Mouse (Mus musculus) limb, embryonic 14.5 days (tissue): ENCODE data around the gene Rmi1. TPM values are rescaled to one million over a fixed set of nuclear protein-coding genes. Genes with fewer than 3 reads are reported as not detected.

Experiments
- ATAC-seq: fragments of 200-750 bp; cut with Nextera tagmentation; 2 replicates; pipeline ENCODE4 v1.8.0; 2017; ENCODE audit warnings: low read depth, moderate number of reproducible peaks, moderate TSS enrichment; ENCODE audit not compliant: low FRiP score
- DNase-seq: peaks from one replicate; pipeline ENCODE4 v3.0.0-alpha.2; 2015; ENCODE audit warnings: low spot score
- H3K27ac ChIP-seq: fragments of 300-500 bp; sonication (generic); replicated peaks from 2 replicates; pipeline ENCODE4 v1.5.1; 2014; ENCODE audit warnings: low read depth, mild to moderate bottlenecking, low read length, moderate library complexity, mixed read lengths
- H3K27me3 ChIP-seq: fragments of 300-500 bp; sonication (generic); 2 replicates; pipeline ENCODE4 v1.6.1; 2014; ENCODE audit warnings: low read length, mixed read lengths; ENCODE audit not compliant: control insufficient read depth, insufficient read depth
- H3K36me3 ChIP-seq: fragments of 300-500 bp; sonication (generic); 2 replicates; pipeline ENCODE4 v1.6.1; 2014; ENCODE audit warnings: mild to moderate bottlenecking, low read length, moderate library complexity, mixed read lengths; ENCODE audit not compliant: control insufficient read depth, insufficient read depth
- H3K4me1 ChIP-seq: fragments of 300-500 bp; sonication (generic); 2 replicates; pipeline ENCODE4 v1.6.1; 2014; ENCODE audit warnings: antibody characterized with exemption, low read length, mixed read lengths; ENCODE audit not compliant: control insufficient read depth, insufficient read depth
- H3K4me2 ChIP-seq: fragments of 300-500 bp; sonication (generic); replicated peaks from 2 replicates; pipeline ENCODE4 v1.6.1; 2014; ENCODE audit warnings: low read depth, mild to moderate bottlenecking, low read length, moderate library complexity; ENCODE audit not compliant: severe bottlenecking
- H3K4me3 ChIP-seq: fragments of 300-500 bp; sonication (generic); replicated peaks from 2 replicates; pipeline ENCODE4 v1.5.1; 2014; ENCODE audit warnings: low read length
- H3K9ac ChIP-seq: fragments of 300-500 bp; sonication (generic); 2 replicates; pipeline ENCODE4 v1.6.1; 2014; ENCODE audit warnings: mild to moderate bottlenecking, low read depth, low read length, moderate library complexity; ENCODE audit not compliant: severe bottlenecking
- H3K9me3 ChIP-seq: fragments of 300-500 bp; sonication (generic); 2 replicates; pipeline ENCODE4 v1.6.1; 2016; ENCODE audit warnings: low read length; ENCODE audit not compliant: control insufficient read depth
- POLR2A ChIP-seq: fragments of 200-500 bp; IDR thresholded peaks from 2 replicates; pipeline ENCODE4 v1.8.0; 2012; ENCODE audit warnings: inconsistent platforms, mild to moderate bottlenecking, moderate library complexity, borderline replicate concordance; ENCODE audit not compliant: insufficient read depth, insufficient read length; ENCODE audit errors: extremely low read depth
- WGBS: fragments of 180-500 bp; shearing (Covaris S2); extraction: QIAGEN DNeasy Blood & Tissue Kit; methylation state at CpG from one replicate; pipeline ENCODE4 v1.1.7; 2014; 5-methylcytosine and 5-hydroxymethylcytosine counted together
- polyA plus RNA-seq, 2 experiments: library from polyadenylated mRNA; depleted of rRNA in 1 of 2; stranded (reverse) in 1 of 2; unstranded in 1 of 2; fragments of >200 nt; fragmentation: Nextera tagmentation in 1 of 2; extraction: Ambion mirVana in 1 of 2; gene quantifications; 2 replicates each; pipeline versions ENCODE4 v1.2.1 to v1.2.3; 2012 to 2014

Gene Rmi1
- polyA plus RNA-seq, 2 experiments = 15.2 to 23.5 TPM

GRCm38 (mm10) chr13:58443787-58444186, 41.7 kb downstream of the Rmi1 start:
- H3K4me1 ChIP-seq = no peaks in the 10 kb centered on the region
- no peak overlapping the region for H3K4me3 ChIP-seq
- no peak overlapping the region for H3K9ac ChIP-seq
- no peak overlapping the region for H3K27ac ChIP-seq
- ATAC-seq (no peak), DNase-seq (no peak)
- H3K36me3 ChIP-seq = no peaks in the 10 kb centered on the region
- H3K4me2 ChIP-seq = no peak overlapping the region
- H3K27me3 ChIP-seq = no peaks in the 10 kb centered on the region
- 31% methylated on average over 7 of the region's 7 CpGs for WGBS
- TF ChIP-seq POLR2A = no peak
- H3K9me3 ChIP-seq = no peaks in the 10 kb centered on the region

GRCm38 (mm10) chr13:58446541-58446940, 44.5 kb downstream of the Rmi1 start:
- Histone ChIP-seq H3K36me3 (no peaks in the 10 kb centered on the region), H3K4me2 (no peak overlapping the region), H3K9ac (no peak overlapping the region), H3K4me3 (no peak overlapping the region), H3K9me3 (no peaks in the 10 kb centered on the region), H3K27me3 (0 out of 2 replicates have a peak, but pooled peaks cover 3% of the 10 kb centered on the region), H3K4me1 (no peaks in the 10 kb centered on the region), H3K27ac (no peak overlapping the region)
- TF ChIP-seq POLR2A = no peak
- WGBS = 77% methylated on average over 2 of the region's 2 CpGs
- DNase-seq (no peak), ATAC-seq (no peak)

GRCm38 (mm10) chr13:58450459-58451182, 48.6 kb downstream of the Rmi1 start:
- H3K4me1 ChIP-seq = peaks cover 7% of the 10 kb centered on the region
- no peaks in the 10 kb centered on the region for H3K9me3 ChIP-seq
- ATAC-seq (no peak), DNase-seq (no peak)
- no peak overlapping the region for H3K27ac ChIP-seq
- H3K9ac ChIP-seq = no peak overlapping the region
- H3K4me3 ChIP-seq = no peak overlapping the region
- 78% methylated on average over 22 of the region's 22 CpGs for WGBS
- no peaks in the 10 kb centered on the region for H3K36me3 ChIP-seq
- TF ChIP-seq POLR2A = no peak
- H3K4me2 ChIP-seq = no peak overlapping the region
- peaks cover 10% of the 10 kb centered on the region for H3K27me3 ChIP-seq

- DNase-seq = no peak
- H3K4me2 ChIP-seq = no peak overlapping the region
- H3K9ac ChIP-seq = no peak overlapping the region
- 0 out of 2 replicates have a peak overlapping the region, but pooled peaks have one; percentile 23 for H3K4me3 ChIP-seq
- no peaks in the 10 kb centered on the region for H3K36me3 ChIP-seq
- no peak for TF ChIP-seq POLR2A
- H3K4me1 ChIP-seq = peaks cover 7% of the 10 kb centered on the region
- H3K27ac ChIP-seq = no peak overlapping the region
- 71% methylated on average over 4 of the region's 4 CpGs for WGBS
- H3K27me3 ChIP-seq = peaks cover 10% of the 10 kb centered on the region
- no peaks in the 10 kb centered on the region for H3K9me3 ChIP-seq
- no peak for ATAC-seq
Measured at GRCm38 (mm10) chr13:58452246-58452645, 50.2 kb downstream of the Rmi1 start.

GRCm38 (mm10) chr13:58452651-58453413, 50.8 kb downstream of the Rmi1 start:
- H3K9ac ChIP-seq = peak overlapping the region; percentile 17; the same call in 1 of the 2 replicates
- peaks cover 10% of the 10 kb centered on the region for H3K27me3 ChIP-seq
- no peaks in the 10 kb centered on the region for H3K36me3 ChIP-seq
- peak overlapping the region; percentile 23 for H3K4me3 ChIP-seq
- no peaks in the 10 kb centered on the region for H3K9me3 ChIP-seq
- peak overlapping the region; percentile 52 for H3K4me2 ChIP-seq
- 12% methylated on average over 32 of the region's 32 CpGs for WGBS
- H3K27ac ChIP-seq = no peak overlapping the region
- TF ChIP-seq POLR2A = no peak
- no peak for ATAC-seq
- peaks cover 7% of the 10 kb centered on the region for H3K4me1 ChIP-seq
- DNase-seq = no peak
